Mouse (Mus musculus) kidney, embryonic 14.5 days (tissue): ENCODE measurements around the gene Foxg1. TPM values are rescaled to one million over a fixed set of nuclear protein-coding genes. Genes with fewer than 3 reads are reported as not detected.

Experiments used
- ATAC-seq: fragments of 200-750 bp; cut with Nextera tagmentation; 2 replicates; pipeline ENCODE4 v1.8.0; 2017; ENCODE audit warnings: moderate number of reproducible peaks, mild to moderate bottlenecking, moderate TSS enrichment, moderate library complexity; ENCODE audit not compliant: low FRiP score, low TSS enrichment
- H3K27ac ChIP-seq: fragments of 300-500 bp; sonication (generic); 2 replicates; pipeline ENCODE4 v1.5.1; 2014; ENCODE audit warnings: low read depth, mild to moderate bottlenecking, low read length, moderate library complexity, mixed read lengths
- H3K27me3 ChIP-seq: fragments of 300-500 bp; sonication (generic); 2 replicates; pipeline ENCODE4 v1.6.1; 2014; ENCODE audit warnings: mild to moderate bottlenecking, low read length; ENCODE audit not compliant: control insufficient read depth, insufficient read depth
- H3K36me3 ChIP-seq: fragments of 300-500 bp; sonication (generic); 2 replicates; pipeline ENCODE4 v1.6.1; 2014; ENCODE audit warnings: low read length, mixed read lengths; ENCODE audit not compliant: control insufficient read depth, insufficient read depth
- H3K4me1 ChIP-seq: fragments of 300-500 bp; sonication (generic); 2 replicates; pipeline ENCODE4 v1.6.1; 2014; ENCODE audit warnings: low read length, mixed read lengths; ENCODE audit not compliant: control insufficient read depth, insufficient read depth
- H3K4me2 ChIP-seq: fragments of 300-500 bp; sonication (generic); replicated peaks from 2 replicates; pipeline ENCODE4 v1.6.1; 2014; ENCODE audit warnings: low read depth, mild to moderate bottlenecking, low read length
- H3K4me3 ChIP-seq: fragments of 300-500 bp; sonication (generic); 2 replicates; pipeline ENCODE4 v1.5.1; 2014; ENCODE audit warnings: mild to moderate bottlenecking, low read length
- H3K9ac ChIP-seq: fragments of 300-500 bp; sonication (generic); 2 replicates; pipeline ENCODE4 v1.6.1; 2014; ENCODE audit warnings: low read depth, mild to moderate bottlenecking, low read length, moderate library complexity
- H3K9me3 ChIP-seq: fragments of 300-500 bp; sonication (generic); 2 replicates; pipeline ENCODE4 v1.6.1; 2016; ENCODE audit warnings: low read length; ENCODE audit not compliant: control insufficient read depth
- WGBS: fragments of 180-500 bp; shearing (Covaris S2); extraction: QIAGEN DNeasy Blood & Tissue Kit; methylation state at CpG from one replicate; pipeline ENCODE4 v1.1.7; 2014; 5-methylcytosine and 5-hydroxymethylcytosine counted together
- polyA plus RNA-seq: library from polyadenylated mRNA; unstranded; fragments of >200 nt; fragmentation: Nextera tagmentation; extraction: Ambion mirVana; gene quantifications from 2 replicates; pipeline ENCODE4 v1.2.1, GENCODE M21; 2014

The Foxg1 gene
- polyA plus RNA-seq, 1 experiment from 2014 or later, result not detected

GRCm38 (mm10) chr12:49391305-49392040 is 9.0 kb downstream of the Foxg1 start:
- Histone ChIP-seq H3K36me3 (no peaks in the 10 kb centered on the region), H3K9me3 (no peaks in the 10 kb centered on the region), H3K4me1 (no peaks in the 10 kb centered on the region), H3K9ac (no peak overlapping the region), H3K27me3 (peaks cover 73% of the 10 kb centered on the region), H3K4me3 (peak overlapping the region; percentile 16), H3K27ac (no peak overlapping the region), H3K4me2 (peak overlapping the region; percentile 22)
- WGBS, result under 1% methylated on average over 42 of the region's 42 CpGs
- ATAC-seq, result peak; percentile 95

GRCm38 (mm10) chr12:49392041-49392390 is 9.6 kb downstream of the Foxg1 start:
- Histone ChIP-seq H3K4me1 (no peaks in the 10 kb centered on the region), H3K36me3 (no peaks in the 10 kb centered on the region), H3K4me3 (peak overlapping the region; percentile 16; the same call in 1 of the 2 replicates), H3K9ac (no peak overlapping the region), H3K4me2 (no peak overlapping the region), H3K9me3 (no peaks in the 10 kb centered on the region), H3K27me3 (peaks cover 74% of the 10 kb centered on the region), H3K27ac (no peak overlapping the region)
- WGBS, result under 1% methylated on average over 10 of the region's 10 CpGs
- no peak for ATAC-seq

GRCm38 (mm10) chr12:49392876-49393275 is 10.4 kb downstream of the Foxg1 start:
- no peak overlapping the region for H3K9ac ChIP-seq
- no peak overlapping the region for H3K4me3 ChIP-seq
- no peaks in the 10 kb centered on the region for H3K36me3 ChIP-seq
- ATAC-seq, result no peak
- H3K4me1 ChIP-seq, result no peaks in the 10 kb centered on the region
- 5% methylated on average over 5 of the region's 5 CpGs for WGBS
- H3K27me3 ChIP-seq, result peaks cover 79% of the 10 kb centered on the region
- H3K9me3 ChIP-seq, result no peaks in the 10 kb centered on the region
- H3K4me2 ChIP-seq, result no peak overlapping the region
- no peak overlapping the region for H3K27ac ChIP-seq

GRCm38 (mm10) chr12:49393639-49394038 is 11.2 kb downstream of the Foxg1 start:
- ATAC-seq, result no peak
- Histone ChIP-seq H3K36me3 (no peaks in the 10 kb centered on the region), H3K27me3 (peaks cover 81% of the 10 kb centered on the region), H3K27ac (no peak overlapping the region), H3K4me1 (no peaks in the 10 kb centered on the region), H3K9me3 (no peaks in the 10 kb centered on the region), H3K4me2 (no peak overlapping the region), H3K9ac (no peak overlapping the region), H3K4me3 (no peak overlapping the region)
- WGBS, result 7% methylated on average over 3 of the region's 3 CpGs

GRCm38 (mm10) chr12:49394181-49394580 is 11.7 kb downstream of the Foxg1 start:
- WGBS, result 0% methylated on average over 1 of the region's 1 CpGs
- Histone ChIP-seq H3K4me2 (no peak overlapping the region), H3K27me3 (peaks cover 83% of the 10 kb centered on the region)

GRCm38 (mm10) chr12:49394836-49395235 is 12.4 kb downstream of the Foxg1 start:
- Histone ChIP-seq H3K4me2 (no peak overlapping the region), H3K36me3 (no peaks in the 10 kb centered on the region), H3K9me3 (no peaks in the 10 kb centered on the region), H3K4me1 (no peaks in the 10 kb centered on the region), H3K27me3 (peaks cover 83% of the 10 kb centered on the region), H3K27ac (no peak overlapping the region), H3K9ac (no peak overlapping the region), H3K4me3 (no peak overlapping the region)
- ATAC-seq, result no peak
- under 1% methylated on average over 17 of the region's 17 CpGs for WGBS

More at GRCm38 (mm10) chr12:49394181-49394580, 11.7 kb downstream of the Foxg1 start:
- Histone ChIP-seq H3K4me1 (no peaks in the 10 kb centered on the region), H3K27ac (no peak overlapping the region), H3K4me3 (no peak overlapping the region), H3K9me3 (no peaks in the 10 kb centered on the region), H3K9ac (no peak overlapping the region), H3K36me3 (no peaks in the 10 kb centered on the region)
- no peak for ATAC-seq

- ATAC-seq, result no peak
- Histone ChIP-seq H3K4me3 (no peak overlapping the region), H3K4me2 (no peak overlapping the region), H3K27me3 (peaks cover 84% of the 10 kb centered on the region), H3K9me3 (no peaks in the 10 kb centered on the region), H3K9ac (no peak overlapping the region), H3K4me1 (no peaks in the 10 kb centered on the region), H3K27ac (no peak overlapping the region), H3K36me3 (no peaks in the 10 kb centered on the region)
- 19% methylated on average over 2 of the region's 2 CpGs for WGBS
Measured at GRCm38 (mm10) chr12:49395969-49396368, 13.5 kb downstream of the Foxg1 start.

GRCm38 (mm10) chr12:49396776-49397175 is 14.3 kb downstream of the Foxg1 start:
- Histone ChIP-seq H3K27me3 (peaks cover 84% of the 10 kb centered on the region), H3K9me3 (no peaks in the 10 kb centered on the region), H3K36me3 (no peaks in the 10 kb centered on the region), H3K9ac (no peak overlapping the region), H3K4me2 (no peak overlapping the region), H3K4me1 (no peaks in the 10 kb centered on the region), H3K4me3 (no peak overlapping the region), H3K27ac (no peak overlapping the region)
- no peak for ATAC-seq
- 19% methylated on average over 1 of the region's 1 CpGs for WGBS

GRCm38 (mm10) chr12:49397443-49398162 is 15.1 kb downstream of the Foxg1 start:
- WGBS, result 18% methylated on average over 4 of the region's 4 CpGs
- Histone ChIP-seq H3K27ac (no peak overlapping the region), H3K36me3 (no peaks in the 10 kb centered on the region), H3K9ac (no peak overlapping the region), H3K4me1 (no peaks in the 10 kb centered on the region), H3K4me3 (no peak overlapping the region), H3K27me3 (peaks cover 83% of the 10 kb centered on the region), H3K9me3 (no peaks in the 10 kb centered on the region), H3K4me2 (no peak overlapping the region)
- ATAC-seq, result no peak
